Mouse (Mus musculus) myocyte (in vitro differentiated cells): ENCODE data around the gene Hipk4. TPM values are rescaled to one million over a fixed set of nuclear protein-coding genes. Genes with fewer than 3 reads are reported as not detected.

ENCODE experiments used
- H3K27me3 ChIP-seq: one replicate; pipeline ENCODE4 v1.6.1; 2011; ENCODE audit not compliant: control insufficient read depth, insufficient read depth, insufficient read length
- H3K36me3 ChIP-seq: one replicate; pipeline ENCODE4 v1.6.1; 2011; ENCODE audit not compliant: control insufficient read depth, insufficient read depth
- H3K4me2 ChIP-seq: one replicate; pipeline ENCODE4 v1.6.1; 2011; ENCODE audit warnings: low read depth, control low read depth
- H3K4me3 ChIP-seq: one replicate; pipeline ENCODE4 v1.5.1; 2011; ENCODE audit warnings: mild to moderate bottlenecking, control low read depth, moderate library complexity
- H3K79me2 ChIP-seq: one replicate; pipeline ENCODE4 v1.6.1; 2011; ENCODE audit not compliant: control insufficient read depth, insufficient read depth
- H3ac ChIP-seq: one replicate; pipeline ENCODE4 v1.6.1; 2011; ENCODE audit not compliant: control insufficient read depth, insufficient read length
- CEBPB ChIP-seq: IDR thresholded peaks from 2 replicates; pipeline ENCODE4 v1.6.1; 2011; ENCODE audit warnings: mild to moderate bottlenecking, moderate library complexity; ENCODE audit not compliant: poor library complexity, insufficient read depth, severe bottlenecking
- E2F4 ChIP-seq: IDR thresholded peaks from one replicate; pipeline ENCODE4 v1.6.1; 2011; ENCODE audit warnings: mild to moderate bottlenecking, control low read depth, moderate library complexity; ENCODE audit not compliant: insufficient read depth
- MAX ChIP-seq: IDR thresholded peaks from one replicate; pipeline ENCODE4 v1.6.1; 2011; ENCODE audit warnings: low read depth, mild to moderate bottlenecking, control low read depth
- MYOD1 ChIP-seq, 3 experiments: IDR thresholded peaks; one replicate each; pipeline ENCODE4 v1.6.1; 2011; ENCODE audit warnings: control low read depth in 2 of 3, low read depth in 2 of 3, mild to moderate bottlenecking in 2 of 3, moderate library complexity in 1 of 3; ENCODE audit not compliant: insufficient read length in 2 of 3, control insufficient read depth in 1 of 3
- MYOG ChIP-seq, 3 experiments: IDR thresholded peaks; one replicate each; pipeline ENCODE4 v1.6.1; 2011; ENCODE audit warnings: control low read depth in 2 of 3, low read depth in 2 of 3, mild to moderate bottlenecking in 2 of 3; ENCODE audit not compliant: insufficient read length in 2 of 3, control insufficient read depth in 1 of 3, insufficient read depth in 1 of 3
- POLR2A ChIP-seq: IDR thresholded peaks from one replicate; pipeline ENCODE4 v1.6.1; 2011; ENCODE audit warnings: low read depth, mild to moderate bottlenecking, control low read depth, moderate library complexity; ENCODE audit not compliant: insufficient read length
- POLR2AphosphoS2 ChIP-seq: IDR thresholded peaks from one replicate; pipeline ENCODE4 v1.6.1; 2011; ENCODE audit warnings: low read depth, control low read depth; ENCODE audit not compliant: insufficient read length
- REST ChIP-seq: IDR thresholded peaks from one replicate; pipeline ENCODE4 v1.6.1; 2011; ENCODE audit warnings: mild to moderate bottlenecking, control low read depth, moderate library complexity; ENCODE audit not compliant: insufficient read depth, insufficient read length
- SRF ChIP-seq: IDR thresholded peaks from one replicate; pipeline ENCODE4 v1.6.1; 2011; ENCODE audit warnings: low read depth; ENCODE audit not compliant: control insufficient read depth, insufficient read length
- TCF12 ChIP-seq: IDR thresholded peaks from one replicate; pipeline ENCODE4 v1.6.1; 2011; ENCODE audit warnings: mild to moderate bottlenecking, control low read depth; ENCODE audit not compliant: poor library complexity, insufficient read depth, severe bottlenecking
- TCF3 ChIP-seq: IDR thresholded peaks from one replicate; pipeline ENCODE4 v1.6.1; 2011; ENCODE audit warnings: low read depth, control low read depth; ENCODE audit not compliant: insufficient read length
- USF1 ChIP-seq: IDR thresholded peaks from one replicate; pipeline ENCODE4 v1.6.1; 2011; ENCODE audit warnings: low read depth, mild to moderate bottlenecking, control low read depth, moderate library complexity
- polyA plus RNA-seq: library from polyadenylated mRNA; unstranded; fragments of >200 nt; fragmentation: generic; extraction: Trizol; gene quantifications from one replicate; pipeline ENCODE4 v1.2.1, GENCODE M21; 2012; ENCODE audit warnings: missing spikeins

The Hipk4 gene
- polyA plus RNA-seq, 1 experiment = 0.98 TPM

DNA sequence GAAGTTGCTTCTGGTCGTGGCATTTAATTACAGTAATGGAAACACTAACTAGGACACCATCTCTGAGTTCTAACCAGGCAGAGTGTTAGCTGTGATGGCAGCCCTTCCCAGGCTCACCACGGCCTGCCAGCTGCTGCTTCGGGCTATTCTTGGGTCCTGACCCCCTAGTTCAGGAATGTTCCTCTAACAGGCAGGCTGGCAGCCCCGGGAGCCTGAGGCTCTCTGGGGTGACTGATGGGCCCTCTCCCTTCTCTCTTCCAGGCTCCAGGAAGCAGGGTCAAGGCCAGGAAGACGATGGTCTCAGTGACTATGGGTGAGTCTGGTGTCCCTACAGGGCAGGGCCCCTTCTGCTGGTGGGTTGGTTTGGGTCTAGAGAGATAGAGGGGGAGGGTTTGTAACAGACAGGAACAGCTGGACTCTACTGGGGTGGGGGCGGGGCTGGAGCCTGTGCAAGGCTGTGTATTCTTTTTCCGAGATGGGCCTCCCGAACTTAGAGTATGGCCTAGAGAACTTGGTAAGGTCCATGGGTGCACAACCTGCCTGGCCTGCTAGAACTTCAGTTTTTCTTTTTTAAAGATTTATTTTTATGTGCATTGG, 37.3 kb downstream of the Hipk4 start:
- Histone ChIP-seq H3ac (no peak overlapping the region), H3K4me2 (peak overlapping the region; percentile 88), H3K4me3 (peak overlapping the region; percentile 17), H3K27me3 (no peaks in the 10 kb centered on the region), H3K36me3 (peaks cover 4% of the 10 kb centered on the region), H3K79me2 (peaks cover 15% of the 10 kb centered on the region)
- TF ChIP-seq MAX (no peak), MYOD1 (IDR thresholded peaks at IDR 0.05; ENCODE audit: control insufficient read depth in 1 of 3, insufficient read length in 2 of 3, low read depth in 2 of 3) (peak; percentile 84 to 94 (median 93)), POLR2AphosphoS2 (peak; percentile 29), POLR2A (peak; percentile 36), E2F4 (no peak), MYOG (IDR thresholded peaks at IDR 0.05; ENCODE audit: control insufficient read depth in 1 of 3, insufficient read depth in 1 of 3, insufficient read length in 2 of 3, low read depth in 2 of 3) (peak; percentile 74 to 88 (median 78)), TCF12 (peak; percentile 41), SRF (no peak), CEBPB (no peak), USF1 (no peak), REST (no peak), TCF3 (no peak)

DNA sequence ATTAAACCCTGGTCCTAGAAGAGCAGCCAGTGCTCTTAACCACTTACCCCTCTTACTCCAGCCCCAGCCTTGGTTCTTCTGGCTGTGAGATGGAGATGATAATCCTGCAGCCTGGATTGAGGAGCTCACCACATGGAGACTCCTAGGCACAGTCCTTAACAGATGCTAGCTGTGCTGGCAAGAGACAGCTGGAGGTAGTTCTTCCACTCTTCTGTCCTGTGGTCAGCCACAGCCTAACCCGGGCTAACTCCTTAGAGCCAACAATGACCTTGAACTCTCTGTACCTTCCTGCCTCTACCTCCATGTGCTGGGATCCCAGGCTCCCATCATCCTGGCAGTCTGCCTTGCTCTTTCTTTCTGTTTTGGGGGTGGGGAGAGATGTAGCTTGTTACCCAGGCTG, 37.9 kb downstream of the Hipk4 start:
- Histone ChIP-seq H3K27me3 (no peaks in the 10 kb centered on the region), H3K79me2 (peaks cover 11% of the 10 kb centered on the region), H3K4me2 (peak overlapping the region; percentile 88), H3K4me3 (peak overlapping the region; percentile 17), H3ac (no peak overlapping the region), H3K36me3 (peaks cover 4% of the 10 kb centered on the region)
- peak; percentile 36 to 92 (median 91) for TF ChIP-seq MYOD1 (IDR thresholded peaks at IDR 0.05; ENCODE audit: control insufficient read depth in 1 of 3, insufficient read length in 2 of 3, low read depth in 2 of 3)
- TF ChIP-seq TCF12 = peak; percentile 58
- no peak for TF ChIP-seq MAX
- no peak for TF ChIP-seq SRF
- TF ChIP-seq POLR2A = no peak
- TF ChIP-seq REST = no peak
- no peak for TF ChIP-seq USF1
- TF ChIP-seq E2F4 = no peak
- peak; percentile 72 to 92 (median 87) for TF ChIP-seq MYOG (IDR thresholded peaks at IDR 0.05; ENCODE audit: control insufficient read depth in 1 of 3, insufficient read depth in 1 of 3, insufficient read length in 2 of 3, low read depth in 2 of 3)
- peak; percentile 13 for TF ChIP-seq TCF3
- no peak for TF ChIP-seq POLR2AphosphoS2
- TF ChIP-seq CEBPB = no peak

DNA sequence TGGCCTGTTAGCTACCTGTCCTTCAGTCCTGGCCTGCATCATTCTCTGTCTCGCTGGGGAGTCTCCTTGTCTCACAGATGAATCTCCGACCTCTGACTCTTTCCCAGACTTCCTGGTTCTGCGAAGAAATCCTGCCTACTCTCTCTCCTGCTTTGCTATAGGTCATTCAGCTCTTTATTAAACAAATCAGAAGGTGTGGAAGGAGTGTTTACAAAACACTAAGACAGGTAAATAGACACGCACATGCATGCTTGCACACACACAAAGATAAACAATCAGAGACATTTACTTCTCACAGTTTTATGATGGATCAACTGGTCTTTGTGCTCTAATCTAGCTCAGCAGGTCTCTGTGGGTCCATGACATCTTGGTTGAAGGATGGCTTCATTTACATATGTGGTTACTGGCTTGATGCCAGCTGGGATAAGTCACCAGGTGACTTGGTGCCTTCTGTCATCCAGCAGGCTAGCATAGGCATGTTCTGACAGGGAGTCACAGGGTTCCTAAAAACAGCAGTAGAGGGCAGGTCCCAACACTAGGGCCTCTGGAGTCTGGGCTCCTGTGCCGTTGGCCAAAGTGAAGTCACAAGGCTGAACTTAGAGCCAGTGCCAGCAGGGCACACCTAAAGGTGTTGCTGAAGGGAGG, 46.6 kb downstream of the Hipk4 start:
- TF ChIP-seq USF1 (no peak), E2F4 (no peak), MYOD1 (IDR thresholded peaks at IDR 0.05; ENCODE audit: control insufficient read depth in 1 of 3, insufficient read length in 2 of 3, low read depth in 2 of 3) (no peak), TCF12 (no peak), POLR2A (no peak), REST (no peak), POLR2AphosphoS2 (no peak), MAX (no peak), SRF (no peak), TCF3 (no peak), MYOG (IDR thresholded peaks at IDR 0.05; ENCODE audit: control insufficient read depth in 1 of 3, insufficient read depth in 1 of 3, insufficient read length in 2 of 3, low read depth in 2 of 3) (no peak), CEBPB (no peak)
- Histone ChIP-seq H3K79me2 (no peaks in the 10 kb centered on the region), H3K4me3 (no peak overlapping the region), H3ac (no peak overlapping the region), H3K36me3 (peaks cover 13% of the 10 kb centered on the region), H3K4me2 (no peak overlapping the region), H3K27me3 (no peaks in the 10 kb centered on the region)

DNA sequence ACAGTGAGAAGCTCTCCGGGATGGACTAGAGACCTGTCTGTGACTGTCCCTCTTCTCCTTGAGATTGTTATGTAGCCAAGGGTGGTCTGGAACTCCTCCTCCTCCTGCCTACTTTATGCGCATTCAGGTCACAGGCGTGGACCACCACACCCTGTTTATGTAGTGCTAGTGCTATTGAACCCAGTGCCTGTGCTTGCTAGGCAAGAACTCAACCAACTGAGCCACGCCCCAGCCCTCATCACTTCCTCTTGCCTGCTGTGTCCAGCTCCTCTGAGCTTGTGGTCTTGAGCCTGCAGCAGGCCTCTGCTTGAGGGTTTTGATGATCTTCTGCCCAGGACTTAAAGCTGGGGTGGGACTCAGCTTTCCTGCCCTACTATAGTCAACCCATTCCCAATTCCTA, 49.1 kb downstream of the Hipk4 start:
- TF ChIP-seq POLR2A (no peak), MAX (no peak), POLR2AphosphoS2 (no peak), SRF (no peak), TCF3 (no peak), MYOD1 (IDR thresholded peaks at IDR 0.05; ENCODE audit: control insufficient read depth in 1 of 3, insufficient read length in 2 of 3, low read depth in 2 of 3) (no peak), MYOG (IDR thresholded peaks at IDR 0.05; ENCODE audit: control insufficient read depth in 1 of 3, insufficient read depth in 1 of 3, insufficient read length in 2 of 3, low read depth in 2 of 3) (no peak), E2F4 (no peak), USF1 (no peak), REST (no peak), CEBPB (no peak), TCF12 (no peak)
- Histone ChIP-seq H3K79me2 (no peaks in the 10 kb centered on the region), H3K4me3 (no peak overlapping the region), H3K4me2 (no peak overlapping the region), H3K27me3 (no peaks in the 10 kb centered on the region), H3ac (no peak overlapping the region), H3K36me3 (peaks cover 21% of the 10 kb centered on the region)
